Mouse (Mus musculus): ENCODE results near the gene Mrps6.

DNA sequence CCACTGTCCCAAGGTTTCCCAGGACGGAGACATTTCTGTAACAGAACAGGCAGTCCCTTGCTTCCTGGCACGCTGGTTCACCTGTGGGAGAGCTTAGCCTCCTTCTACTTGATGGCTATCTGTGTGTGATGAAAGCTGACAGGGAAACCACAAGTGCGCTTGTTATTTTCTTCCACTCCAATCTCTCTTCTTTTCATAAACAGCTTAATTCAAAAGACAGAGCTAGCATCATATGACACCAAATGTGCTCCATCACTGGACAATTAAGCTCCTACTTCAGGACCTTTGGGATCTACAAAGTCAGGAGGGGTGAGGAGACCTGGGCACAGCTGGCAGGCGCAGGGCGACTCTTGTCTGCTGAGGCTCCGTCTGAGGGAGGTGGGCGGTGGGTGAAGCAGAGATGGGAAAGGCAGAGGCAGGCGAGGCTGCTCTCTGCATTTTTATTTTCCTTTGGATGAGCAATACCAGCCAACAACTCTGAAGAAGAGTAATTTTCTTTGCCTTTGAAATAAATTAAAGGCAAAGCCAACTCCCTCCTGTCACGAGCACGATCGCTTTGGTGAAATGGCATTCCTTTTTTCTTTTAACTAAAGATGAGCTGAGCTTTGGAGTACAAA is 76.2 kb downstream of the Mrps6 start:
- TF ChIP-seq SIN3A (IDR thresholded peaks at IDR 0.05; ENCODE audit: low read length) (no peak), CTCF (IDR thresholded peaks at IDR 0.05 in 2 of 3, conservative IDR thresholded peaks at IDR 0.05 in 1 of 3; ENCODE audit: control insufficient read depth in 1 of 3, insufficient read depth in 1 of 3, low read depth in 2 of 3, low read length in 3 of 3, poor library complexity in 1 of 3, severe bottlenecking in 1 of 3) (no peak), ZC3H11A (IDR thresholded peaks at IDR 0.05; ENCODE audit: low read depth, low read length) (no peak), MAFK (IDR thresholded peaks at IDR 0.05; ENCODE audit: borderline replicate concordance, low read depth, low read length) (no peak), POLR2A (IDR thresholded peaks at IDR 0.05; ENCODE audit: control insufficient read depth in 1 of 2, insufficient read depth in 1 of 2, low read depth in 1 of 2, low read length in 2 of 2, poor library complexity in 1 of 2) (no peak), RCOR1 (IDR thresholded peaks at IDR 0.05; ENCODE audit: low read depth, low read length) (no peak), ETS1 (IDR thresholded peaks at IDR 0.05; ENCODE audit: low read depth, low read length) (no peak)

Measured in MEL (cell line).